Mouse (Mus musculus) frontal cortex, adult 2 months (tissue): Measurements from ENCODE around the gene Pilrb2. TPM values are rescaled to one million over a fixed set of nuclear protein-coding genes. Genes with fewer than 3 reads are reported as not detected.
A peak's percentile ranks its signal among the peaks of the same experiment; 100 is the strongest.
"Not testable (repeated sequence)": the region's sequence is repeated elsewhere in the genome, so short reads cannot be mapped to it uniquely, and the experiment has no call there.

Experiments used
- DNase-seq, 2 experiments: peaks; one replicate each; pipeline ENCODE4 v3.0.0; 2022; ENCODE audit warnings: low spot score in 1 of 2; ENCODE audit errors: extremely low spot score in 1 of 2
- polyA plus RNA-seq: library from polyadenylated mRNA; depleted of rRNA; stranded (reverse); fragments of >200 nt; gene quantifications from 2 replicates; pipeline ENCODE4 v1.2.3, GENCODE M21; 2012; rRNA removed

The Pilrb2 gene
- 0.08 TPM in 1 of 2 replicates, not detected in the other for polyA plus RNA-seq

GRCm38 (mm10) chr5:137871644-137872380, at the start of gene Pilrb2:
Pilrb2 (minus strand) TSS chr5:137871815.
- not testable (repeated sequence) for DNase-seq

DNA sequence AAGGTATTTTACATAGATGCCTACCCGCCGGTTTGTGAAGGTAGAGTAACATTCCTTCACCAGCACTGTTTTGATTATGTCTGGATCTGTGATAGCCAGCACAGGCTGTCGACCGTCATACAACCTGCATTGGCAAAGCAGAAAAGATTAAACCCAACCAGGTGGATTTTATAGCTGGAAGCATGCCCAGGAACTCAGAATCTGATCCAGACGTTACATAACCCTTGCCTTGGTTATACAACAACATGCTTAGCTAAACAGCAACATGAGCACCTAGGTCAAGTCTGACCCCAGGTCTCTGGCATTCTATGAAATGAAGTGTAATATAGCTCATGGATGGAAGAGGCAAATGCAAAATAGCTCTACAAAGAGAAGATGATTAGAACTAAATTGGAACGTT, 43.9 kb upstream of the Pilrb2 start:
- no peak for DNase-seq

- DNase-seq, result no peak
Measured at GRCm38 (mm10) chr5:137914508-137914907, 42.9 kb upstream of the Pilrb2 start.

DNA sequence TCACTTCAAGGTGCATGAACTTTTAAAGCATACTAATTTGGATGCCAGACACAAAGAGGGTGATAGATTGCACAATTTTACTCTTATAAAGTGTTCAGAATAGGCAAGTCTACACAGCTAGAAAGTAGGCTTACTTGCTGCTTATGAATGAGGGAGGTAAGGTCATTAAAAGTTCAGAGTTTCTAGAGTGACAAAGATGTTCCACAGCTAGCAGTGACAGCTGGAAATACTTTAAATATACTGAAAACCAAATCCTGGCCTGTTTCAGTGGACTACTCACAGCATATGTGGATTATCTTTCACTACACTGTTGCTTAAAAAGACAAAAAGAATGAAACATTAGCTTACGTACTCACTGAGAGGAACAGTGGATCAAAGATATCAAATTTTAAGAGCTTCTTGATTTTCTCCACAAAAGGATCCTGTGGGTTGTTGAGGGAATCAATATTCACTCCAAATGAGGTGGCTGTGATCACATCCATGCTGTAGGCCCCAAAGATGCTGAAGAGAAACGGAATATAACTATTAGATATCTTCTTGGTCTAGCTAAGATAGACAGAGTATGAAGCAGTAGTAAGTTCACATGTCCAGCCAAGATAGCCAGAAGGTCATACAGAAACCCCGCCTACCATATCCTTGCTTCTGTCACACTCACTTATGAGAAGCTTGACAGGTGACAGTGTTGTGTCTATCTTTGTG, 38.1 kb upstream of the Pilrb2 start:
- DNase-seq, result no peak

DNA sequence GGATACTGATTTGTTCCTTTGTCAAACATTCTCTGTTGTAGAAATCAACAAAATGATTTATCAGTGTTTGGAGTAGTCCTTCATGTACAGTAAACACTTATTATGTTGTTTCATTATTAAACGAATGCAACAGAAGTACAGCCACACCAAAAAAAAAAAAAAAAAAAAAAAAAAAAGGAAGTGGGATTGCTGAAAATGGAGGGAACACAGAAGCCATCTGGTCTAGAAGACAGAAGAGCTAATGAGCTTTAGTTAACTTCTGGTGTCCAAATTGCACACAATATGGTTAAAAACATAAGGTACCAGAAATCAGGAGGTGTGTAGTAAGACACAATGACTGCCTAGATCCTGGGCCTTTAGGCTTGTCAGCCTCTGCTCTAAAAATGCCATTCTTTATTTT, 26.2 kb upstream of the Pilrb2 start:
- DNase-seq, result no peak

GRCm38 (mm10) chr5:137892954-137893353, 21.3 kb upstream of the Pilrb2 start:
- DNase-seq, result no peak

GRCm38 (mm10) chr5:137887666-137888065, 16.1 kb upstream of the Pilrb2 start:
- no peak for DNase-seq

GRCm38 (mm10) chr5:137885894-137886293, 14.3 kb upstream of the Pilrb2 start:
- DNase-seq, result peak; percentile 3 to 78

GRCm38 (mm10) chr5:137883345-137883744, 11.7 kb upstream of the Pilrb2 start:
- DNase-seq, result no peak

DNA sequence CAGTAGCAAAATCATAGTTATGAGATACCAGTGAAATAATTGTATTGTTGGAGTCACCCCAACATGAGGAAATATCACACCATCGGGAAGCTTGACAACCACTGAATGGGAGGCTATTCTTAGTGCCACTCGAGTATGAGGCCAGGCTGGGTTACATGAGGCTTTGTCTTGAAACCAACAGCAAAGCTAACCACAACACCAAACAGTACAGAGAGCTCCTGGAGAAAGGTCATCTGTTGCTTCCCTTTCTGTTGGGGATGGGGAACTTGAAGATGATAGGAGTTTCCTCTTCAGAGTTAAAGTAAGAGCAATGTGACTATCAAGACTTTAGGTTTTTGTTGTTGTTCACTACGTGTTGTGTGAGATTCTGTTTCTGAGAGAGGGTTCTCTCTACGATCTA, 11.3 kb upstream of the Pilrb2 start:
- DNase-seq, result no peak

- DNase-seq, result peak in 1 of 2 experiments; percentile 25
Measured at GRCm38 (mm10) chr5:137877860-137878259, 6.2 kb upstream of the Pilrb2 start.

DNA sequence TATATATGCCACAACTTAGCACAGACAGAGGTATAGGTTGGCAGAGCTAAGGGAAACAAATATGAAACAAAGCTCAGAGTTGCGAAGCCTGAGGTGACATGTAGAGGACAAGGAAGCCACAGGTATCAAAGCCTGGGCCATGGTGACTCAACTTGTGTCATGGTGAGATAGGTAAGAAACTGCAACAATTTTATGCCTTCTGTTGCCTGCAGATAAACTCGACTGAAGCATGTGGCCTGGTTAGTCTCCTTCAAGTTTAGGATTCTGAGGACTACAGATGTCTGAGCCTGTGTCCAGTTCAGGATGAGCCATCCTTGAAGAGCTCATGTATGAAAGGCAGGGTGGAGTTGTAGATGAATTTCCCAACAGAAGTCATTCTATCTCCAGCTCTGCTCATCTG, 3.4 kb upstream of the Pilrb2 start:
- no peak for DNase-seq

GRCm38 (mm10) chr5:137872381-137872702, 727 bp upstream of the Pilrb2 start:
- not testable (repeated sequence) for DNase-seq

GRCm38 (mm10) chr5:137868600-137868999, 3.0 kb downstream of the Pilrb2 start:
- not testable (repeated sequence) for DNase-seq

GRCm38 (mm10) chr5:137864008-137864407, 7.6 kb downstream of the Pilrb2 start:
- DNase-seq, result not testable (repeated sequence)

- not testable (repeated sequence) for DNase-seq
Measured at GRCm38 (mm10) chr5:137857960-137858710, 13.5 kb downstream of the Pilrb2 start, which contains the start of gene Pilrb1. Pilrb1 (minus strand) TSS chr5:137858106.

DNA sequence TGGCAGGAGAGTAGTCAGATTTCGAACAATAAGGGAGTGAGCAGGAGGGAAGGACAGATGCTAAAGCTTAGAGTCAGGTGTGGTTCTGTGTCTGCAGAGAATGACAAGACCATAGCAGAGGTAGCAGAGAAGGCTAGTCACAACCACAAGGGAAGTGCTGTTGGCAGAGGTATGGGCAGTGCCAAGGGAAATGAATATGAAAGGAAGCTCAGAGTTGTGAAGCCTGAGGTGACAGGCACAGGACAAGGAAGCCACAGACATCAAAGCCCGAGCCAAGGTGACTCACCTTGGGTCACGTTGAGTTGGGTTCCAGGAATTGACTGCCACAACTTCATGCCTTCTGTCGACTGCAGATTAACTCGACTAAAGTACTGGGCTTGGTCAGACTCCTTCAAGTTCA, 14.7 kb downstream of the Pilrb2 start:
- not testable (repeated sequence) for DNase-seq

DNA sequence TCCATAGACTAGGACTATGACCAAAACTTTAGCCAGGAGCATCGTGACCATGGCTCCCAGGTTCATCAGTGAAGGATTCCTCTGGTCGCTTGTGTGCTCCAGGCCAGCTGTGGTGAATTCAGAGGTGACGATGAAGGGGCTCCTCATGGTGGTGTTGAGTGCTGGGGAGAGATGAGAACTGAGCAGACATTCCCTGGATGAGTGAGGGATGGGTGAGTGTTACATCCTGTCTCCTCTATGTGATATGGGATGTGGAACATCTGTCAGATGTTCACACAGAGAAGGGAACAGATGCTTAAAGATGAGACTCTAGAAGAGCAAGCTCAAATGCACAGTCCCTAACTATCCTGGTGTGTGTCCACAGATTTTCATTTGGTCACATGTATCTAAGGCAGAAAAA, 16.7 kb downstream of the Pilrb2 start:
- not testable (repeated sequence) for DNase-seq

DNA sequence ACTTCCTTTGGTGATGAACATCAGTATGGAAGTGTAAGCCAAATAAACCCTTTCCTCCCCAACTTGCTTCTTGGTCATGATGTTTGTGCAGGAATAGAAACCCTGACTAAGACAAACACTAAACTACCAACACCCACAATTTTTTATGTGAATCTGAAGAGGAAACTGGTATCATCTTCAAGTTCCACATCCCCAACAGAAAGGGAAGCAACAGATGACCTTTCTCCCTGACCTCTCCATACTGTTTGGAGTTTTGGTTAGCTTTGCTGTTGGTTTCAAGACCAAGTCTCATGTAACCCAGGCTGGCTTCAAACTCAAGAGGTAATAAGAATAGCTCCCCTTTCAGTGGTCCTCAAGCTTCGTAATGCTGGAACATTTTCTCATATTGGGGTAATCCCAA, 21.3 kb downstream of the Pilrb2 start:
- not testable (repeated sequence) for DNase-seq

DNA sequence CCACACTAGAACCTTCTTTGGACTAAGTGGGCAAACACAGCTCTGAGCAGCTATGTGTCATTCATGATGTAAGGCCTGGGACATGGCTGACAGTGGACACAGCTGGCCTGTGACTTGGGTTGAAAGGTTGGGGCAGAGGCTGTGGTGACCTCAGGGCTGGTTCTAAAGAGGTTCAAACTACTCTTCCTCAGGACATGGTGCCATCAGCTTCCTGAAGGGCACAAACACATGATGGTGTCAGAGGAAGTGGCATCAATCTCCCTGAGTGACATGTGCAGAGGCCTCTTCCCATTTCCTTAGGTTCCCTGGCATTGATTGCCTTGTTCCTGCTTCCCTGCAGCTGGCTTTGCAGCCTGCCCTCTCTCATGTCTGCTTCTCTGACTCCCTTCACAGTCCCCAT, 34.5 kb downstream of the Pilrb2 start:
- not testable (repeated sequence) for DNase-seq

- no peak for DNase-seq
Measured at GRCm38 (mm10) chr5:137836611-137837010, 35.0 kb downstream of the Pilrb2 start.
